Mouse (Mus musculus): ENCODE results near the gene Irf1. TPM values are rescaled to one million over a fixed set of nuclear protein-coding genes. Genes with fewer than 3 reads are reported as not detected.

Gene Irf1
- total and polyA plus RNA-seq, 3 experiments = 22.7 to 43.7 (median 35.5) TPM

GRCm38 (mm10) chr11:53781201-53781775 lies 11.5 kb downstream of the Irf1 start:
- no peak for DNase-seq

DNA sequence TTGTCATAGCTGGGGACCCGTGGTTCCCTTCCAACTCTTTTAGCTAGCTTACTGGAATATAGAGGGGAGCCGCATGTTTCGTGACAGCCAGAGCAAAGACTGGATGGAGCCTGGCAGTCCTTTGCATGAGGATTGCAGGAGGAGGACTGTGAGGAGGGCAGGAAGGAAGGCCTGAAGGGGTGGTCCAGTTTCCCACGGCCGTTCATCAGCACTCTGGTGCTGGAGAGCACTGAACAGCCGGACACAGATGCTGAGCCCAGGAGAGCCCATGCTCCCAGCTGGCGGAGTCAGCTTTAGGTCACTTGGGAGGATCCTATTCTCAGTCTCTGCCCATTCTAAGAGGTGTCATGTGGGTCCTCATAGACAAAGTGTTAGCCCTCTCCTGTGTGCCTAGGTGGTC lies 12.2 kb downstream of the Irf1 start:
- DNase-seq = no peak

DNA sequence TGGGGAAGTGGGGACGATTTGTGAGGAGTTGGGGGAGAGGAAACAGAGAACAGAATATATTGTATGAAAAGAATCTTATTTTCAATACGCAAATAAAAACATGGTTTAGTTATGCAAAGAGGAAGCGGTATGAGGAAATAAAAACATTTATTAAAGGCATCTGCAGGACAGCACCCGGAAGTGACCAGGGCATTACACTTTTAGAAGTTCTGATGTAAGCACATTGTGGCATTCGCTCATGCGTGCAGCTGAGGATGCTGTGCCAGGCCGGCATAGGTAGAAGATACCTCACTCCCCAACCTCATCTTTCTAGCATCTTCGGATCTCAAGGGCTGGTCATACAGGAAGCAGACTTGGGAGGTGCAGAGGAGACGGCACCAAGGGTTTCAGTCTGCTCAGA lies 13.5 kb downstream of the Irf1 start:
- DNase-seq = no peak

- no peak for DNase-seq
Observed at GRCm38 (mm10) chr11:53785311-53785936, 15.6 kb downstream of the Irf1 start.

- no peak for DNase-seq
Observed at GRCm38 (mm10) chr11:53786058-53787031, 16.5 kb downstream of the Irf1 start.

GRCm38 (mm10) chr11:53788196-53788595 lies 18.4 kb downstream of the Irf1 start:
- peak; percentile 73 for DNase-seq

DNA sequence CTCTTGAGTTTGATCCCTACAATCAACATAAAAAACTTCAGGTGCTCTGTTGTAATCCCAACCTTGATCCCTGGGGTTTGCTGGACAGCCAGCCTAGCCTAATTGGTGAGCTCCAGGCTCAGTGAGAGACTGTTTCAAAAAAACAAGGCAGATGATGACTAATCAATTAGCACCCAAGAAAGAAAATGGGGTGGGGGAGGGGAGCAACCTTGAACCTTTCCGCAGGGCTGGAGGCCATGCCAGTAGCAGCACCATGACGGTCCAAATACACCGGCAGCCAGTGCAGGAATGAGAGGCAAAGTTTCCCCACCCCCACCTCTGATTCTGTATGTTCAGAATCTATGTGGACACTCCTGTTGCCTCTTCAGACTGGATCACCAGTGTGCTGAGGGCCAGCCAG lies 19.5 kb downstream of the Irf1 start:
- DNase-seq = no peak

- DNase-seq = no peak
Observed at GRCm38 (mm10) chr11:53792986-53793385, 23.2 kb downstream of the Irf1 start.

DNA sequence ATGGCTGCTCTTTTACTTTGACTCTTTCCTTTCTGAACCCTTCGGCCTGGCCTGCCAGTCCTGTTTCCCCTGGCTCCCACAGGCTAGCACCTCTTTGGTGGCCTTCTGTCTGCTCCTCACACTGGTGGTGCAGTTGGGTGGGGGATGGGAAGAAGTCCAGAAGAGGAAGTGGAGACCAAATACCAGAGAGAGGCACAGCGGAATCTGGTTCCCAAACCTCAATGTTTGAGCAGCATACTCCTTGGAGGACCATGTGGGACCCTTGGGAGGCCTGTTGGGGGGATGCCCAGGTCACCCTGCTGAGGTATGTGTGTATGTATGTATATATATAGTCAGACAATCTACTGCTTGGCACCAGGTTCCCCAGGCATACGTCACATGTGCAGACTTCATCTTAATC lies 24.2 kb downstream of the Irf1 start:
- DNase-seq = no peak

DNA sequence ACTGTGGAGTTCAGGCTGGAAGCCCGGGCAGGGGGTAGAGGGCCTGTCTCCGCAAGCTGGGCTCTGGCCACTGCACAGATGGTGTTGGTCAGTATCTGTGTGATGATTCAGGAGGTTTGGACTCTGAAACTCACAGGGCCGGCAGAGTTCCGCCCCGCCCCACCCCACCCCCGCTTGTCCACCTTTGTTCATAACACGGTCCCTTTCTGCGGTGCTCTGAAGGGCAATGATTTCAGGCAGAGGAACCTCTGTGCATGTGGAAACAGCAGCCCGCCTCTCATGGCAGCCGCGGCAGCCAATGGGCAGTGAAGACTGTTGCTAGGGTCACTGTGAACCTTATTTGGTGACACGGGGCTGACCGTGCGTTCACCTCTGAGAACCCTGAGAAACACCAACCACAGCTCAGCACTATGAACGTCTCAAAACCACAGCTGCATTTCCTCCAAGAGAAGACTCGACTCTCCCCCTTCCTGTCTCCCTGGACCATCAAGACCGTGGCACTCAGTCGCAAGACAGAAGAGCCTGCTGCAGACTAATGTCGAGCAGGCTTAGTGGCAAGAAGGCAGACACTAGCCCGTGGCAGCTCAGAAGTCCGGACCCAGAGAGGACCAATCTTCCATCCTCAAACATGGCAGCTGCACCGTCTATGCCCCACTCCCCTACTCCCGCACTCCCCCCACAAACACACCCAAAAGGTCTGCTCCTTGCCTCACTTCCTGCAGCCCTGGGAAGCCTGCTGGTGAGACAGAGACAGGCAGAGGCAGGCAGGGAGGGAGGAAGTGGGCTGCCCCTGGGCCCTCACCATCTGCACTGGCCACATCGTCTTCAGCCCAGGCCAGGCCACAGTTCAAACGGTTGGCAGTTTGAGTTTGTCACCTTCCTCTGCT lies 25.1 kb downstream of the Irf1 start:
- DNase-seq = no peak

DNA sequence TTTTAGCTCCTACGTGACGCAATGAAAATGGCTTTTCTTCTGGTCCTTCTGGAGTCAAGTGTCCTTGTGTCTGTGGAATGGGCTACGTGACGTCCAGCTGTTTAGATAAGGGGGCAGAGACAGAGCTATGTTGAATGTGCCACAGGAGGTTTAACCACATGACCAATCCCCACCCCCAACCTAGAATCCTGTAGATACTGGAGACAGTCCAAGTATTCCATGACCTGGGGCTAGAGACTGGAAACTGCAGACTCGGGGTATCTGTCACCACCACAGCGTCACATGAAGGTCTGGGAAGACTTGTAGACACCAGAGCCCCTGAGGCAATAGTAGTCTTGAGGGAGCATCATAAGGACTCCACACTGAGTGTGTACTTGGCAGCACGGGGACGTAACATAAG lies 26.0 kb downstream of the Irf1 start:
- no peak for DNase-seq

DNA sequence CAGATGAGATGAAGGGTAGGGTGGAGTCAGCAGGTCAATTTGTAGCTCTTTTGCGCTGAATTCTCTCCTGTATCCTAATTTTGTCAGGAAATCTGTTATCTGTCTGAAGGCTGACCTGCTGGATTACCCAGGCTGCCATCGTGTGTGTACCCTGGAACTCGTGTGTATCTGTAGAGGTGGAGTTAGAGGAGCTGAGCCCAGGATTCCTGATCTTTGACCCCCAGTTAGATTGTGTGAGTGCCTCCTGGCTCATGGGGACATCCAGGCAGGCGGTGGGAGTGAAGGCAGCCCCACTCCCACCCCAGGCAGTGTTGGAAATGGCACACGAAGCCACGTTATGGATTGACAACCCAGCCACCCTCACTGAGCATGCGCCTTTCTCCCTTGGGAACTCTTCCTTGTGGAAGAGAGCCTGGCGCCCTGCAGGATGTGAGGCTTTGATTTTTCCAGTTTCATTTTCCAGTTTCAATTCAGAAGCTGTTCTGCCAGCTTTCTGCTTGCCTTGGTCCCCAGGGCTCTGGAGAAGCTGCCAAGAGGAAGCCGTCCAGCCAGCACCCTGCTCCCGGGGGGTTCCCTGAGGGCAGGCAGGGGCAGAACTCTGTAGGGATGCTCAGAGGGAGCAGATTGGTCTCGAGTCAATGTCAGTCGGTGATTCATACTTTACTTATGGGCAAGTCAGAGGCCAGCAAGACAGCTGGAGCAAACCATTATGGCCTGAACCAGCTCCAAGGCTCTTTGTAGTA lies 26.8 kb downstream of the Irf1 start:
- peak; percentile 87 for DNase-seq

DNA sequence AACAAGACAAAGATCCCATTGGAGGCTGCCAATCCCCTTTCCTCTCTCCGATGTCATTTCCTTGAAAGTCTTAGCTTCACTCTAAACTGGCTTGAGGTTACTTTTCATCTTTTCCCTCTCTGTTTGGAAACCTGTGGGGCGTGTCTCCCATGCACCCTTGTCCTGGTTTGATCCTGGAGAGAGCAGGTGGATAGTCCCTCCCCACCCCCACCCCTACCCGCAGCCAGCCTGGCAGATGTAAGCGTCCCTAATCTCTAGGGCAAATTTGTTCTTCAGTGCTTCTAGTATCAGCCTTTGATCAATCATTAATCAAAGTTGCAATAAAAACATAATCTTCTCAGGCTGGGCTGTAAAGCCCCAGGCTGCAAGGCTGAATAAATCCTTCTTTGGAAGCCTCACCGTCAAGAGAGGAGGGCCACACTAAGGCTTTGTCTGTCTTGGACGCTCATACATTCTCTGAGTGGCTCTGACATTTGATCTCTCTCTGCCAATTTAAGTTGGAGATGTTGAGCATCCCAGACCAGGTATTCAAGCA lies 27.6 kb downstream of the Irf1 start:
- DNase-seq = no peak

DNA sequence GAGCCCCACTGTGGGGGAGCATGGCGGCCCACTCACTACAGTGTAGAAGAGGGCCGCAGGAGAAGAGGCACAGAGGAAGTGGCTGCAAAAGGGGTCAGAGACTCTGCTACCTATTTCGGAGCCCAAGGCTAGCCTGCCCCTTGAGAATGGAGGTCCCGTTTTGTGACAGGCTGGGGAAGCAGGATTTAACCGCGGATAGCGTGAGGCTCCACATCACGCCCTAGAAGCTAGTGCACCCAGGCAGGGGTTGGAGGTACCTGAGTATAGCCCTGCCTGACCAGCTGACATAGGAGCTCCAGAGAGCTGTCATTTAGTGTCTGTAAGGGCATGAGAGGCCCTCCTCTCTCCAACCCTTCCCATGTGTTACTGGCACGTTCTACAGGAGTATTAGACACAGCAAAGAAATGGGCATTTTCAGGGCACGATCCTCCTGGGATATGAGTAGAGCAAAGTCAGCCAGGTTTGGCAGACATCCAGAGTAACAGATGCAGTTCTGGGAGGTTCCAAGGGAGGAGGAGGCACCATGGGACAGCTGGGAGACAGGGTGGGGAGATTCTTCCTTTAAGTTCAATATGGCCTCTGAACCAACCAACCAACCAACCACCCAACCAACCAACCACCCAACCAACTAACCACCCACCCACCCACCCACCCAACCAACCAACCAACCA lies 28.4 kb downstream of the Irf1 start:
- no peak for DNase-seq

GRCm38 (mm10) chr11:53800036-53800435 lies 30.2 kb downstream of the Irf1 start:
- no peak for DNase-seq

DNA sequence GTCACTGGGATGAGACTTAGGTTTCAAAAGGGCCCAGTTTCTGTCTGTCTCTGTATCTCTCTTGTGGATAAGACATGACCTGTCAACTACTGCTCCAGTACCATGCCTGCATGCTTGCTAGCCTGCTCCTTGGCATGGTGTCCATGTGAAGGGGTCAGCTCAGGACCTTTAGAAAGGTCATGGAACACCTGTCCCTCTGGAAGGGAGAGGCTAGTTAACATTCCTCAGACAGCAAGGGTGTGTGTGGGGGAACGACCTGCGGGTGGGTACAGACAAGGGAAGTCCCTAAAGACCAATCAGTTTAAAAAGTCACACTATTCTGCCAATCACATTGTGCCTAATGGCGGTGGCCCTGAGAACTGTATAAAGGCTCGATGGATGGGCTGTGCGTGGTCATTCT lies 31.2 kb downstream of the Irf1 start:
- DNase-seq = no peak

- DNase-seq = no peak
Observed at GRCm38 (mm10) chr11:53803093-53803492, 33.3 kb downstream of the Irf1 start.

- no peak for DNase-seq
Observed at GRCm38 (mm10) chr11:53803494-53803893, 33.7 kb downstream of the Irf1 start.

DNA sequence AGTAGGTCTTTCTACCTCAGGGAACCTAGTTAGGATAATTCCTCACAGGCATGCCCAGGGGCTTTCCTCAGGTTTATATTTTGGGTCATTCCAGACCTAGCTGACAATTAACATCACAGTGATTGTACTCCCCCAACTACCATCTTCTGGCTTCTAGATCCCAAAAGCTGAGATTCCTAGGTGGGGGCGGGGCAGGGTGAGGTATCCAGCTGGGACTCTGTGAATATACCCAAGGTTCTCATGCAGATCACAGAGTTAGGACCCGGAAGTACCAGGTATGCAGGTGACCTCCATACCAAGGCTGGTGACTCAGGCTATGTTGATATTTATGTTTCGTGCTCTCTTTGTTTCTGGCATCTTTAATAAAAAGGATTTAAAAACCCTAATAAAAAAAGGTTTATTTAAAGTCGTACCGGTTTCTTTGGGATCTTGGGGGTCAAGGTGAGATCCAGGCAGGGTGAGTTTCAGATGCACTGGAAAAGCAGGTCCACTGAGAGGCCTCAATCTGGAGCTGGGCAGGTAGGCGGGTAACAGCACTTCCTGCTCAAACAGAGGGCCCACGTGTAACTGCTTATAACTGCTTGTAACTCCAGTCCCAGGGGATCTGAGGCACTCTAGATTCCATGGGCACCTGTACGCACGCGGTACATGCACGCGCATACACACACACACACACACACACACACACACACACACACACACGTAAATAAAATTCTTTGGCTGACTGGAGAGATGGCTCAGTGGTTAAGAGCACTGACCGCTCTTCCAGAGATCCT lies 34.9 kb downstream of the Irf1 start:
- no peak for DNase-seq

- peak; percentile 76 for DNase-seq
Observed at GRCm38 (mm10) chr11:53805786-53806185, 36.0 kb downstream of the Irf1 start.

Data from adrenal gland, adult 2 months (tissue).